Mouse (Mus musculus): ENCODE data around the gene Rftn2. TPM values are rescaled to one million over a fixed set of nuclear protein-coding genes. Genes with fewer than 3 reads are reported as not detected.
"Not testable (repeated sequence)": the region's sequence is repeated elsewhere in the genome, so short reads cannot be mapped to it uniquely, and the experiment has no call there.

Rftn2 gene
- polyA plus RNA-seq, 1 experiment from 2014 or later, result 10.8 TPM

GRCm38 (mm10) chr1:55130943-55131401, 95.6 kb downstream of the Rftn2 start, which contains the start of gene Mob4:
Gene Mob4, plus strand, starts transcription at chr1:55131231.
- Histone ChIP-seq H3K27me3 (no peaks in the 10 kb centered on the region), H3K4me3 (replicated peaks) (peak within 1 kb of the TSS; percentile 89), H3K9ac (peak within 1 kb of the TSS; percentile 97), H3K27ac (peak within 1 kb of the TSS; percentile 98), H3K36me3 (replicated peaks) (0 out of 2 replicates have a peak, but pooled peaks cover 4% of the 10 kb centered on the region), H3K4me2 (peak within 1 kb of the TSS; percentile 71), H3K9me3 (no peaks in the 10 kb centered on the region), H3K4me1 (peaks cover 20% of the 10 kb centered on the region)
- ATAC-seq (ENCODE audit: low FRiP score), result peak; percentile 97
- under 1% methylated on average over 40 of the region's 42 CpGs for WGBS

- Histone ChIP-seq H3K27ac (peak overlapping the region; percentile 98), H3K9ac (peak overlapping the region; percentile 97), H3K4me1 (peaks cover 20% of the 10 kb centered on the region), H3K4me3 (replicated peaks) (peak overlapping the region; percentile 89), H3K4me2 (peak overlapping the region; percentile 71), H3K36me3 (replicated peaks) (no peaks in the 10 kb centered on the region), H3K9me3 (no peaks in the 10 kb centered on the region), H3K27me3 (no peaks in the 10 kb centered on the region)
- no peak for ATAC-seq (ENCODE audit: low FRiP score)
- 72% methylated on average over 10 of the region's 10 CpGs for WGBS
These were observed 96.2 kb downstream of the Rftn2 start for GRCm38 (mm10) chr1:55130190-55130916.

- Histone ChIP-seq H3K4me2 (no peak overlapping the region), H3K9ac (no peak overlapping the region), H3K27ac (no peak overlapping the region), H3K9me3 (no peaks in the 10 kb centered on the region), H3K4me1 (peaks cover 20% of the 10 kb centered on the region), H3K4me3 (replicated peaks) (no peak overlapping the region), H3K36me3 (replicated peaks) (no peaks in the 10 kb centered on the region), H3K27me3 (no peaks in the 10 kb centered on the region)
- WGBS, result 94% methylated on average over 5 of the region's 5 CpGs
- ATAC-seq (ENCODE audit: low FRiP score), result no peak
These were observed 96.9 kb downstream of the Rftn2 start for GRCm38 (mm10) chr1:55129716-55130115.

GRCm38 (mm10) chr1:55124136-55124535, 102.4 kb downstream of the Rftn2 start:
- not testable (repeated sequence) for H3K9ac ChIP-seq; H3K36me3 ChIP-seq (replicated peaks); H3K9me3 ChIP-seq; H3K27me3 ChIP-seq; H3K4me2 ChIP-seq; H3K27ac ChIP-seq; H3K4me3 ChIP-seq (replicated peaks); H3K4me1 ChIP-seq; ATAC-seq (ENCODE audit: low FRiP score)
- 98% methylated on average over 2 of the region's 2 CpGs for WGBS

GRCm38 (mm10) chr1:55123561-55123960, 103.0 kb downstream of the Rftn2 start:
- no peaks in the 10 kb centered on the region for H3K27me3 ChIP-seq
- no peaks in the 10 kb centered on the region for H3K36me3 ChIP-seq (replicated peaks)
- no peak overlapping the region for H3K9ac ChIP-seq
- no peaks in the 10 kb centered on the region for H3K4me1 ChIP-seq
- no peak overlapping the region for H3K4me3 ChIP-seq (replicated peaks)
- no peak for ATAC-seq (ENCODE audit: low FRiP score)
- 92% methylated on average over 2 of the region's 2 CpGs for WGBS
- H3K4me2 ChIP-seq, result no peak overlapping the region
- no peak overlapping the region for H3K27ac ChIP-seq
- H3K9me3 ChIP-seq, result no peaks in the 10 kb centered on the region

- no peak overlapping the region for H3K4me3 ChIP-seq (replicated peaks)
- H3K27me3 ChIP-seq, result no peaks in the 10 kb centered on the region
- H3K4me1 ChIP-seq, result no peaks in the 10 kb centered on the region
- no peaks in the 10 kb centered on the region for H3K36me3 ChIP-seq (replicated peaks)
- H3K27ac ChIP-seq, result no peak overlapping the region
- no peak overlapping the region for H3K4me2 ChIP-seq
- no peak overlapping the region for H3K9ac ChIP-seq
- H3K9me3 ChIP-seq, result no peaks in the 10 kb centered on the region
- no peak for ATAC-seq (ENCODE audit: low FRiP score)
- WGBS, result 86% methylated on average over 5 of the region's 5 CpGs
These were observed 103.5 kb downstream of the Rftn2 start for GRCm38 (mm10) chr1:55123046-55123445.

Other genes with a start within 250 kb of the Rftn2 start
- 376 and 422 TPM in 2 replicates for gene Sf3b1, start 199.3 kb downstream of the Rftn2 start, polyA plus RNA-seq (2016; fragmentation: Nextera tagmentation; extraction: Ambion mirVana)
- gene Coq10b, start 174.0 kb downstream of the Rftn2 start, polyA plus RNA-seq (2016; fragmentation: Nextera tagmentation; extraction: Ambion mirVana), result 31.0 and 31.3 TPM in 2 replicates
- gene Hspe1, start 138.7 kb downstream of the Rftn2 start, polyA plus RNA-seq (2016; fragmentation: Nextera tagmentation; extraction: Ambion mirVana), result 423 and 430 TPM in 2 replicates
- gene Hspd1, start 138.5 kb downstream of the Rftn2 start, polyA plus RNA-seq (2016; fragmentation: Nextera tagmentation; extraction: Ambion mirVana), result 398 and 406 TPM in 2 replicates
- 148 and 157 TPM in 2 replicates for gene Mob4, start 95.6 kb downstream of the Rftn2 start, polyA plus RNA-seq (2016; fragmentation: Nextera tagmentation; extraction: Ambion mirVana)
- gene Mars2, start 10.4 kb upstream of the Rftn2 start, polyA plus RNA-seq (2016; fragmentation: Nextera tagmentation; extraction: Ambion mirVana), result 4.0 and 4.7 TPM in 2 replicates
- gene Boll, start 136.7 kb upstream of the Rftn2 start, polyA plus RNA-seq (2016; fragmentation: Nextera tagmentation; extraction: Ambion mirVana), result 0.36 and 0.50 TPM in 2 replicates
- gene Plcl1, start 179.1 kb upstream of the Rftn2 start, polyA plus RNA-seq (2016; fragmentation: Nextera tagmentation; extraction: Ambion mirVana), result 4.2 and 4.4 TPM in 2 replicates